9 mouse cellular contexts compared by ENCODE assay signal in genomic region chr10:62664963-62665590, GRCm38 (mm10). TPM values are rescaled to one million over a fixed set of nuclear protein-coding genes. Genes with fewer than 3 reads are reported as not detected.
DNase-seq lines count a peak whose midpoint lies in the region; ATAC-seq and TF ChIP-seq lines count a peak whose summit lies in the region.
"Had no signal": no experiment of that assay in that cellular context is flagged by ENCODE, and none has a peak within 500 bp of the region (broad histone marks: within the 10 kb centered on the region; RNA-seq: fewer than 3 reads in every experiment).

No protein-coding gene starts in this region.

- peak; percentile 11 for DNase-seq in embryo, embryonic 10.5 days (ENCODE audit: low spot score)
- no peak for DNase-seq in embryo, embryonic 10 days (ENCODE audit: low spot score)
- peak; percentile 34 for DNase-seq in heart, postnatal 0 days (ENCODE audit: low spot score)
- DNase-seq in limb, embryonic 10.5 days (ENCODE audit: low spot score) = no peak
- no peak for DNase-seq in urinary bladder, postnatal 25 days (ENCODE audit: low spot score)
- no peak for DNase-seq in right cerebral cortex, postnatal 36 days (ENCODE audit: low spot score in 2 of 2)

- 0 out of 2 replicates have a peak, but pooled peaks have one; percentile 35 for TF ChIP-seq EP300 in heart, postnatal 0 days (IDR thresholded peaks at IDR 0.05; ENCODE audit: low read depth)

- H3K4me2 ChIP-seq in heart, postnatal 0 days (ENCODE audit: low read depth, low read length) = peak overlapping the region; percentile 55

- H3K4me3 ChIP-seq in bone marrow, adult 2 months (replicated peaks; ENCODE audit: control insufficient read depth, low read depth, low read length) = peak overlapping the region; percentile 69
- H3K4me3 ChIP-seq in heart, postnatal 0 days (ENCODE audit: low read depth, low read length) = peak overlapping the region; percentile 35
- H3K4me3 ChIP-seq in limb, embryonic 10.5 days = peak overlapping the region; percentile 22; the same call in 1 of the 2 replicates
- H3K4me3 ChIP-seq: erythroblast, embryonic 14.5 days had no signal

- 0 out of 2 replicates have a peak overlapping the region, but pooled peaks have one; percentile 15 for H3K9ac ChIP-seq in heart, postnatal 0 days (replicated peaks; ENCODE audit: low read depth, low read length)

- no peak overlapping the region for H3K27ac ChIP-seq in bone marrow, adult 2 months (ENCODE audit: control insufficient read depth, insufficient read depth, low read depth, low read length, poor library complexity)
- peak overlapping the region; percentile 70 for H3K27ac ChIP-seq in heart, postnatal 0 days (ENCODE audit: low read depth)
- peak overlapping the region; percentile 25; the same call in 1 of the 2 replicates for H3K27ac ChIP-seq in limb, embryonic 10.5 days

- H3K4me1 ChIP-seq in bone marrow, adult 2 months (ENCODE audit: control insufficient read depth, insufficient read depth, low read length) = peaks cover 5% of the 10 kb centered on the region; the same call in 1 of the 2 replicates
- H3K4me1 ChIP-seq in heart, postnatal 0 days (ENCODE audit: control insufficient read depth, insufficient read depth) = peaks cover 4% of the 10 kb centered on the region
- 0 out of 2 replicates have a peak, but pooled peaks cover 5% of the 10 kb centered on the region for H3K4me1 ChIP-seq in limb, embryonic 10.5 days

- ATAC-seq in heart, postnatal 0 days (ENCODE audit: insufficient read depth, low read depth) = peak; percentile 77
- ATAC-seq in monocyte, adult 5-6 weeks (replicated peaks; ENCODE audit: insufficient number of reproducible peaks, low FRiP score, low TSS enrichment, poor library complexity, severe bottlenecking) = 0 out of 2 replicates have a peak, but pooled peaks have one; percentile 13

- TF ChIP-seq CTCF in bone marrow, adult 2 months (IDR thresholded peaks at IDR 0.05; ENCODE audit: control insufficient read depth, insufficient read depth, low read length) = no peak
- no peak for TF ChIP-seq CTCF in heart, postnatal 0 days (IDR thresholded peaks at IDR 0.05; ENCODE audit: low read depth)

- no peaks in the 10 kb centered on the region for H3K9me3 ChIP-seq in heart, postnatal 0 days (replicated peaks; ENCODE audit: control insufficient read depth, low read length)
- no peaks in the 10 kb centered on the region for H3K9me3 ChIP-seq in limb, embryonic 10.5 days (replicated peaks)

- H3K27me3 ChIP-seq in heart, postnatal 0 days (ENCODE audit: control insufficient read depth, insufficient read depth, low read length) = no peaks in the 10 kb centered on the region
- no peaks in the 10 kb centered on the region for H3K27me3 ChIP-seq in limb, embryonic 10.5 days (ENCODE audit: low read depth, poor library complexity, severe bottlenecking)

- TF ChIP-seq POLR2A in bone marrow, adult 2 months (IDR thresholded peaks at IDR 0.05; ENCODE audit: borderline replicate concordance, control insufficient read depth, low read depth, low read length) = no peak

- H3K36me3 ChIP-seq in heart, postnatal 0 days (replicated peaks; ENCODE audit: control insufficient read depth, insufficient read depth, low read length) = no peaks in the 10 kb centered on the region
- no peaks in the 10 kb centered on the region for H3K36me3 ChIP-seq in limb, embryonic 10.5 days

- WGBS in bone marrow, adult 2 months = 4% methylated on average over 27 of the region's 27 CpGs
- 29% methylated on average over 27 of the region's 27 CpGs for WGBS in heart, postnatal 0 days
- WGBS in limb, embryonic 10.5 days = 59% methylated on average over 27 of the region's 27 CpGs

RNA-seq across cellular contexts. Expression of gene Ddx50, which starts 14.1 kb away (rescaled TPM):
- 29.3 and 48.0 TPM in 2 replicates for polyA plus RNA-seq in bone marrow, adult 2 months (2011; ENCODE audit: insufficient read depth, insufficient read length, low replicate concordance, missing spikeins)
- 40.2 and 56.5 TPM in 2 replicates for total RNA-seq in heart, postnatal 0 days (2014; rRNA removed; ENCODE audit: low replicate concordance)
- 79.0 and 79.4 TPM in 2 replicates for polyA plus RNA-seq in heart, postnatal 0 days (2015; fragmentation: Nextera tagmentation; extraction: Ambion mirVana)
- polyA plus RNA-seq in limb, embryonic 10.5 days (2016; fragmentation: Nextera tagmentation; extraction: Ambion mirVana) = 113 and 130 TPM in 2 replicates
- 87.7 to 122 TPM (median 98.2 TPM) in 3 replicates for total RNA-seq in monocyte, adult 5-6 weeks (2017)

Comparison
In these comparisons a context has a peak if more than half of its experiments do, and no peak if none do; other contexts are left out.
1. DNase-seq: peak in embryo, embryonic 10.5 days (single experiment) and heart, postnatal 0 days (single experiment); none in embryo, embryonic 10 days (single experiment), limb, embryonic 10.5 days (single experiment), urinary bladder, postnatal 25 days (single experiment) and right cerebral cortex, postnatal 36 days (0 of 2).
2. Peak in every context shown above with its lines, with median percentiles within 50 percentile points of each other: H3K4me3 ChIP-seq.